Mouse (Mus musculus) cerebellum, postnatal 10 days (tissue): ENCODE measurements around the gene Nhs.

Experiments
- DNase-seq, 2 experiments: peaks; one replicate each; pipeline ENCODE4 v3.0.0; 2021; ENCODE audit warnings: mixed read lengths in 2 of 2

Gene Nhs

GRCm38 (mm10) chrX:162159637-162160611 lies at the start of gene Nhs:
Gene Nhs (minus strand): TSS chrX:162159730.
- DNase-seq = peak; percentile 75 to 82

- DNase-seq = no peak
Observed at GRCm38 (mm10) chrX:162206350-162206884, 46.9 kb upstream of the Nhs start.

GRCm38 (mm10) chrX:162158743-162159636 lies 540 bp downstream of the Nhs start:
- peak; percentile 43 to 47 for DNase-seq

GRCm38 (mm10) chrX:162158142-162158541 lies 1.4 kb downstream of the Nhs start:
- peak; percentile 20 to 34 for DNase-seq

- no peak for DNase-seq
Observed at GRCm38 (mm10) chrX:162137807-162138206, 21.7 kb downstream of the Nhs start.

- peak; percentile 34 to 47 for DNase-seq
Observed at GRCm38 (mm10) chrX:162113257-162113656, 46.3 kb downstream of the Nhs start.

GRCm38 (mm10) chrX:162102802-162103434 lies 56.6 kb downstream of the Nhs start:
- no peak for DNase-seq

GRCm38 (mm10) chrX:162098364-162098763 lies 61.2 kb downstream of the Nhs start:
- no peak for DNase-seq

GRCm38 (mm10) chrX:162087291-162087690 lies 72.2 kb downstream of the Nhs start:
- peak; percentile 59 to 77 for DNase-seq

- peak; percentile 58 to 61 for DNase-seq
Observed at GRCm38 (mm10) chrX:162085897-162086200, 73.7 kb downstream of the Nhs start.

GRCm38 (mm10) chrX:162085062-162085896 lies 74.3 kb downstream of the Nhs start:
- DNase-seq = peak; percentile 3 to 27

GRCm38 (mm10) chrX:162063164-162063563 lies 96.4 kb downstream of the Nhs start:
- no peak for DNase-seq

- DNase-seq = no peak
Observed at GRCm38 (mm10) chrX:162055635-162056034, 103.9 kb downstream of the Nhs start.

GRCm38 (mm10) chrX:162053566-162053965 lies 106.0 kb downstream of the Nhs start:
- no peak for DNase-seq

GRCm38 (mm10) chrX:162052534-162052933 lies 107.0 kb downstream of the Nhs start:
- DNase-seq = no peak

- DNase-seq = peak; percentile 26 to 35
Observed at GRCm38 (mm10) chrX:162049616-162050015, 109.9 kb downstream of the Nhs start.

- no peak for DNase-seq
Observed at GRCm38 (mm10) chrX:162045527-162045926, 114.0 kb downstream of the Nhs start.

GRCm38 (mm10) chrX:162044109-162044508 lies 115.4 kb downstream of the Nhs start:
- no peak for DNase-seq

GRCm38 (mm10) chrX:162025210-162025953 lies 134.1 kb downstream of the Nhs start:
- DNase-seq = peak; percentile 45 to 69

- no peak for DNase-seq
Observed at GRCm38 (mm10) chrX:162021724-162022123, 137.8 kb downstream of the Nhs start.

GRCm38 (mm10) chrX:162020039-162020566 lies 139.4 kb downstream of the Nhs start:
- DNase-seq = no peak
